Mouse (Mus musculus) granulocyte monocyte progenitor cell, adult 5-6 weeks (primary cell): ENCODE results near the gene Glis1. TPM values are rescaled to one million over a fixed set of nuclear protein-coding genes. Genes with fewer than 3 reads are reported as not detected.

ENCODE experiments used
- ATAC-seq: replicated peaks from 2 replicates; pipeline ENCODE4 v1.8.0; 2016; ENCODE audit warnings: mild to moderate bottlenecking, moderate TSS enrichment, inconsistent platforms; ENCODE audit not compliant: poor library complexity, severe bottlenecking
- total RNA-seq, 2 experiments: library from RNA; stranded (forward) in 1 of 2; stranded (reverse) in 1 of 2; fragments of 200-712, 200-1000 nt in 1 of 2; fragments of >200 nt in 1 of 2; fragmentation: Nextera tagmentation in 1 of 2; gene quantifications; 2 replicates each; pipeline ENCODE4 v1.2.3; 2014 to 2017

Glis1 gene
- total RNA-seq, 2 experiments from 2014 or later, result not detected

- ATAC-seq, result no peak
Measured at GRCm38 (mm10) chr4:107617596-107618230, 183.3 kb downstream of the Glis1 start.

GRCm38 (mm10) chr4:107619487-107619886, 185.1 kb downstream of the Glis1 start:
- no peak for ATAC-seq

- ATAC-seq, result no peak
Measured at GRCm38 (mm10) chr4:107621366-107621765, 187.0 kb downstream of the Glis1 start.

- no peak for ATAC-seq
Measured at GRCm38 (mm10) chr4:107622296-107622695, 187.9 kb downstream of the Glis1 start.

- ATAC-seq, result no peak
Measured at GRCm38 (mm10) chr4:107623916-107624315, 189.5 kb downstream of the Glis1 start.

GRCm38 (mm10) chr4:107624951-107625350, 190.6 kb downstream of the Glis1 start:
- ATAC-seq, result no peak

- ATAC-seq, result no peak
Measured at GRCm38 (mm10) chr4:107628226-107628625, 193.8 kb downstream of the Glis1 start.

- no peak for ATAC-seq
Measured at GRCm38 (mm10) chr4:107628921-107629411, 194.6 kb downstream of the Glis1 start.

GRCm38 (mm10) chr4:107634631-107635030, 200.2 kb downstream of the Glis1 start:
- ATAC-seq, result no peak

GRCm38 (mm10) chr4:107636099-107636498, 201.7 kb downstream of the Glis1 start:
- ATAC-seq, result peak; percentile 64

GRCm38 (mm10) chr4:107637670-107638069, 203.3 kb downstream of the Glis1 start:
- peak; percentile 78 for ATAC-seq

GRCm38 (mm10) chr4:107638303-107638702, 203.9 kb downstream of the Glis1 start:
- no peak for ATAC-seq

- ATAC-seq, result no peak
Measured at GRCm38 (mm10) chr4:107641624-107642023, 207.2 kb downstream of the Glis1 start.

GRCm38 (mm10) chr4:107648959-107649485, 214.6 kb downstream of the Glis1 start:
- no peak for ATAC-seq

GRCm38 (mm10) chr4:107651021-107651496, 216.7 kb downstream of the Glis1 start:
- ATAC-seq, result no peak

- peak; percentile 88 for ATAC-seq
Measured at GRCm38 (mm10) chr4:107652598-107653279, 218.3 kb downstream of the Glis1 start.

GRCm38 (mm10) chr4:107653280-107653643, 218.9 kb downstream of the Glis1 start:
- no peak for ATAC-seq

- ATAC-seq, result no peak
Measured at GRCm38 (mm10) chr4:107660649-107661048, 226.3 kb downstream of the Glis1 start.

- peak; percentile 55 for ATAC-seq
Measured at GRCm38 (mm10) chr4:107668514-107668913, 234.1 kb downstream of the Glis1 start.

GRCm38 (mm10) chr4:107670731-107671130, 236.3 kb downstream of the Glis1 start:
- no peak for ATAC-seq

GRCm38 (mm10) chr4:107673638-107674321, 239.4 kb downstream of the Glis1 start:
- ATAC-seq, result peak; percentile 90
